ENCODE assay signal across 18 mouse cellular contexts in the genomic region with DNA sequence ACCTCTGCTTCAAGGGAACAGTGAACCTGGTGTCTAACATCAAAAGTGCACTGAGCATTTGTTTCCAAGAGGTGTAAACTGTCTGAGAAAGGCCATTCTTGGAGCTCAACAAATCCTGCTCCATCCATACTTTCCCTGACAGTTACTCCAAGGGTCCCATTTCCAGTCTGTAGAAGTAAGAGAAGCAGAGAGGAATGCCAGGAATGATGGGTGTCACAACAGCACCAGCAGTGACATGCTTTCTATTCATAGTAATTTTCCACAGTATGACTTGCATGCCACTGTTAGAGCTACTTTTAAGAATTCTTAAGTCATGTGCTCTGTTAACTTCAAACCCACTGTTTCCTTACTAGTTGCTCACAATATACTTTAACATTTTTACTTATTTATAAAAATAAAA.
DNase-seq lines count a peak whose midpoint lies in the region; ATAC-seq and TF ChIP-seq lines count a peak whose summit lies in the region.
"Had no signal": no experiment of that assay in that cellular context is flagged by ENCODE, and none has a peak within 500 bp of the region (broad histone marks: within the 10 kb centered on the region; RNA-seq: fewer than 3 reads in every experiment).

No protein-coding gene starts in this region.

- no peak overlapping the region for H3K9ac ChIP-seq in heart, embryonic 12.5 days
- no peak overlapping the region for H3K9ac ChIP-seq in heart, embryonic 14.5 days (ENCODE audit: low read length)
- no peak overlapping the region for H3K9ac ChIP-seq in heart, postnatal 0 days (replicated peaks; ENCODE audit: low read depth, low read length)
- H3K9ac ChIP-seq in lung, postnatal 0 days (replicated peaks; ENCODE audit: low read depth), result no peak overlapping the region
- H3K9ac ChIP-seq: embryonic facial prominence, embryonic 13.5 days; forebrain, embryonic 12.5 days; hindbrain, embryonic 13.5 days had no signal

- H3K4me2 ChIP-seq in heart, embryonic 12.5 days, result no peak overlapping the region
- H3K4me2 ChIP-seq in heart, embryonic 14.5 days (ENCODE audit: low read length), result no peak overlapping the region
- H3K4me2 ChIP-seq in heart, postnatal 0 days (ENCODE audit: low read depth, low read length), result no peak overlapping the region
- no peak overlapping the region for H3K4me2 ChIP-seq in lung, postnatal 0 days (replicated peaks; ENCODE audit: low read depth, low read length)
- H3K4me2 ChIP-seq: embryonic facial prominence, embryonic 13.5 days; forebrain, embryonic 12.5 days; hindbrain, embryonic 13.5 days had no signal

- peaks cover 5% of the 10 kb centered on the region for H3K4me1 ChIP-seq in heart, embryonic 12.5 days (replicated peaks)
- peaks cover 0 to 5% of the 10 kb centered on the region in 2 experiments; a peak in 1 of 4 replicates for H3K4me1 ChIP-seq in heart, embryonic 14.5 days (ENCODE audit: control insufficient read depth in 2 of 2, insufficient read depth in 2 of 2, low read length in 2 of 2)
- no peaks in the 10 kb centered on the region; the same call in 1 of the 2 replicates for H3K4me1 ChIP-seq in heart, postnatal 0 days (ENCODE audit: control insufficient read depth, insufficient read depth)
- H3K4me1 ChIP-seq in lung, postnatal 0 days (ENCODE audit: insufficient read depth, low read depth, low read length), result no peaks in the 10 kb centered on the region
- H3K4me1 ChIP-seq: embryonic facial prominence, embryonic 13.5 days; forebrain, embryonic 12.5 days; hindbrain, embryonic 13.5 days had no signal

- no peak for ATAC-seq in heart, embryonic 12.5 days (ENCODE audit: insufficient number of reproducible peaks, low FRiP score)
- ATAC-seq in heart, embryonic 14.5 days (ENCODE audit: insufficient number of reproducible peaks, insufficient read depth, low FRiP score, low read depth), result 0 out of 2 replicates have a peak, but pooled peaks have one; percentile 56
- peak; percentile 89 for ATAC-seq in heart, postnatal 0 days (ENCODE audit: insufficient read depth, low read depth)
- ATAC-seq in lung, postnatal 0 days, result no peak
- ATAC-seq: activated CD4-positive, CD25-positive, alpha-beta regulatory T cell, adult 4 months; forebrain, embryonic 16.5 days; hindbrain, postnatal 0 days had no signal

- H3K4me3 ChIP-seq in heart, embryonic 12.5 days, result no peak overlapping the region
- no peak overlapping the region for H3K4me3 ChIP-seq in heart, embryonic 14.5 days (ENCODE audit: control insufficient read depth in 1 of 2, insufficient read depth in 1 of 2, low read depth in 1 of 2, low read length in 2 of 2)
- no peak overlapping the region for H3K4me3 ChIP-seq in heart, postnatal 0 days (ENCODE audit: low read depth, low read length)
- no peak overlapping the region for H3K4me3 ChIP-seq in lung, postnatal 0 days (ENCODE audit: low read depth, low read length)
- H3K4me3 ChIP-seq: embryonic facial prominence, embryonic 13.5 days; forebrain, embryonic 12.5 days; hindbrain, embryonic 13.5 days had no signal

- H3K27ac ChIP-seq in heart, embryonic 12.5 days (ENCODE audit: poor library complexity, severe bottlenecking), result peak overlapping the region; percentile 85
- H3K27ac ChIP-seq in heart, embryonic 14.5 days (replicated peaks in 1 of 2; ENCODE audit: control insufficient read depth in 1 of 2, insufficient read depth in 1 of 2, low read depth in 2 of 2, low read length in 2 of 2), result peak overlapping the region; percentile 57 to 74; a peak in 3 of 4 replicates
- H3K27ac ChIP-seq in heart, postnatal 0 days (ENCODE audit: low read depth), result peak overlapping the region; percentile 68
- no peak overlapping the region for H3K27ac ChIP-seq in lung, postnatal 0 days (ENCODE audit: low read length)
- H3K27ac ChIP-seq: embryonic facial prominence, embryonic 13.5 days; forebrain, embryonic 12.5 days; hindbrain, embryonic 13.5 days; hindbrain, postnatal 0 days had no signal

- no peak for TF ChIP-seq CTCF in heart, postnatal 0 days (IDR thresholded peaks at IDR 0.05; ENCODE audit: low read depth)
- TF ChIP-seq CTCF in lung, postnatal 0 days (IDR thresholded peaks at IDR 0.05), result no peak

- H3K9me3 ChIP-seq in heart, embryonic 12.5 days (replicated peaks), result no peaks in the 10 kb centered on the region
- no peaks in the 10 kb centered on the region for H3K9me3 ChIP-seq in heart, embryonic 14.5 days (ENCODE audit: control insufficient read depth, low read length)
- H3K9me3 ChIP-seq in heart, postnatal 0 days (replicated peaks; ENCODE audit: control insufficient read depth, low read length), result no peaks in the 10 kb centered on the region
- no peaks in the 10 kb centered on the region for H3K9me3 ChIP-seq in lung, postnatal 0 days (ENCODE audit: low read length)
- H3K9me3 ChIP-seq: embryonic facial prominence, embryonic 13.5 days; forebrain, embryonic 12.5 days; hindbrain, embryonic 13.5 days had no signal

- TF ChIP-seq EP300 in heart, postnatal 0 days (IDR thresholded peaks at IDR 0.05; ENCODE audit: low read depth), result no peak
- no peak for TF ChIP-seq EP300 in lung, postnatal 0 days (IDR thresholded peaks at IDR 0.05)

- no peaks in the 10 kb centered on the region for H3K27me3 ChIP-seq in heart, embryonic 12.5 days (replicated peaks)
- no peaks in the 10 kb centered on the region for H3K27me3 ChIP-seq in heart, embryonic 14.5 days (ENCODE audit: control insufficient read depth, insufficient read depth, low read length)
- no peaks in the 10 kb centered on the region for H3K27me3 ChIP-seq in heart, postnatal 0 days (ENCODE audit: control insufficient read depth, insufficient read depth, low read length)
- H3K27me3 ChIP-seq in lung, postnatal 0 days (replicated peaks; ENCODE audit: insufficient read depth, low read length), result no peaks in the 10 kb centered on the region
- H3K27me3 ChIP-seq: embryonic facial prominence, embryonic 13.5 days; forebrain, embryonic 12.5 days; hindbrain, embryonic 13.5 days had no signal

- no peaks in the 10 kb centered on the region for H3K36me3 ChIP-seq in heart, embryonic 12.5 days
- no peaks in the 10 kb centered on the region for H3K36me3 ChIP-seq in heart, embryonic 14.5 days (ENCODE audit: control insufficient read depth, insufficient read depth, low read length)
- H3K36me3 ChIP-seq in heart, postnatal 0 days (replicated peaks; ENCODE audit: control insufficient read depth, insufficient read depth, low read length), result no peaks in the 10 kb centered on the region
- H3K36me3 ChIP-seq in lung, postnatal 0 days (ENCODE audit: insufficient read depth, low read length), result no peaks in the 10 kb centered on the region
- H3K36me3 ChIP-seq: embryonic facial prominence, embryonic 13.5 days; forebrain, embryonic 12.5 days; hindbrain, embryonic 13.5 days had no signal

- DNase-seq in heart, adult 8-10 months (ENCODE audit: low spot score), result no peak
- DNase-seq in heart, postnatal 0 days (ENCODE audit: low spot score), result peak; percentile 71
- DNase-seq in cerebellum, adult 9-10 months, result no peak
- DNase-seq in lung, postnatal 0 days (ENCODE audit: low spot score), result no peak
- DNase-seq: adrenal gland, postnatal 14 days; cerebellum, adult 11-12 months; cerebellum, adult 9-11 months; cerebellum, postnatal 36 days; gastrocnemius, postnatal 10 days; kidney, adult 18-20 months had no signal

Comparison
In these comparisons a context has a peak if more than half of its experiments do, and no peak if none do; other contexts are left out.
1. ATAC-seq: peak in heart, embryonic 14.5 days (single experiment) and heart, postnatal 0 days (single experiment); none in heart, embryonic 12.5 days (single experiment) and lung, postnatal 0 days (single experiment).